Mouse (Mus musculus): ENCODE results near the gene Braf. TPM values are rescaled to one million over a fixed set of nuclear protein-coding genes. Genes with fewer than 3 reads are reported as not detected.
"Not testable (repeated sequence)": the region's sequence is repeated elsewhere in the genome, so short reads cannot be mapped to it uniquely, and the experiment has no call there.

Gene Braf
- 10 to 100 TPM; 36.6 to 41.1 TPM for total RNA-seq (2021)
- long read RNA-seq, experiment 1, partial matches to known transcripts: 2 of 14 reads
- long read RNA-seq, experiment 1, other reads (novel, unspliced or antisense): 8 of 14 reads
- long read RNA-seq, experiment 2, partial matches to known transcripts: 0 of 4 reads
- long read RNA-seq, experiment 2, other reads (novel, unspliced or antisense): 4 of 4 reads

DNA sequence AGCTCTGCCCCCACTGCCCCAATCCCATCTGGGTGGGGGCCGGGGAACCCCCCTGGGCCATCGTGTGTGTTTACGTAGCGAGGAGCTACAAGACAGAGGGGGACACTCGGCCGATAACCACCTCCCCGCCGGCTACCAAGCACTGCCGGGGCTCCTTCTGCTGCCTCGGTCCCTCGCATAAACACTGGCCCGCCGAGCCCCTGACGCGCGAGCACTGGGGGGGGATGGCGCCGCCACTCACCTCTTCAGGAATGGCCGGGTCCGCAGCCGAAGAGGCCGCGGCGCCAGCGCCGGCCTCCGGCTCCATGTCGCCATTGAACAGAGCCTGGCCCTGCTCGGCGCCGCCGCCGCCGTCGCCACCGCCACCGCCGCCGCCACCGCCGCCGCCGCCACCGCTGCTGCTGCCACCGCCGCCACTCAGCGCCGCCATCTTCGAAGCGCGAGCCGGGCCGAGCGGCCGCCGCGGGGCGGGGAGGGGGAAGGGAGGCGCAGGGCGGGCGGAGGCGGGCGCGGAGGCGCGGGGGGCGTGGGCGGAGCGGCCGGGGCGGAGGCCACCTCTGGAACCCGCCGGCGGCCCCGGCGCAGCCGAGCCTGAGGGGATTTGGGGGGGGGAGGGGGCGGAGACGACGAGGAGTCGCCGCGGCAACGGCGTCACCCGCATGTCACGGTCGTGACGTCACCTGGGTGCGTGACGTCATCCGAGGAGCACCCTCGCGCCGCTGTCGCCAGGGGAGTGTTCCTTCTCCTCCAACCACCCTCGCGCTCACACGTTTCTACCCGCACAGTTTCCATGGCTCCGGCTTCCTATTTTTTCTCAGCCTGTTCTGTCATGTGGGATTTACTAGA is at the start of gene Braf:
Gene Braf (minus strand): TSS at position 598 of the 846 bp plus-strand sequence.
- peak; percentile 83 to 84 for DNase-seq (ENCODE audit: low spot score in 2 of 2)

DNA sequence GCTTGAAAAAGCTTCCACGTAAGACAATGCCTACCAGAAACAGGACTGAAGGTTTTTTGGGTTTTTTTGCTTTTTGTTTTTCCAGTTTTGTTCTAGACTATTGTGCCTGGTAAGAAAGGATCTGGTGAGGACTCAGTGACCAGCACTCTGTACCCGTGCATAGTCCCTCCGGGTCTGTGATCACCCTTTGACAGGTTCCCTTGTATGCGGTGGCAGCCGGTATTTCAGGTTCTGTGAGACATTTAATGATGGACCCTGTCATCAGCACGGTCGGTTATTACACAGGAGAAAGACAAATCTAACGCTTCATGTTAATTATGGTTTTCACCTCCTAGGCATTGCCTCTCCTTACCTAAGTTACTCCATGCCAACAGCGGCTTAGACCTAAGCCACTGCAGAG is 49.8 kb upstream of the Braf start:
- no peak for DNase-seq (ENCODE audit: low spot score in 2 of 2)

DNA sequence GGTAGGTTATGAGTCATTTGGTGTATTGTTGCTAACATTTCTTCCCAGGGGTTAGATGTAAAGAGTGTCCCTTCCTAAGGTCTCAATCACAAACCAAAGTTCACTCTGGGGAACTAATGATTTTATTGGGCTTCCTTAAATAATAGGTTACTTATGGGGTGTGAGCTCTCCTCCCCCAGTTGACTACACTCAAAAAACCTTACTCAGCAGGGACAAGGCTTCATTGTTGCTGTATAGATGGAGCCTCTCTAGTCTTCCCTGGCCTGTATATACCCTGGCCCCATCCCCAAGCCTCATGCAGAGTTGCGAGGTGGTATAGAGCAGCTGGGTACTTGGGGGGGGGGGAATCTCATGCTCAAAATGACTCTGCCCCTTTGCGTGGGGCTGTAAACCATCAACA is 32.0 kb upstream of the Braf start:
- DNase-seq (ENCODE audit: low spot score in 2 of 2): no peak

DNA sequence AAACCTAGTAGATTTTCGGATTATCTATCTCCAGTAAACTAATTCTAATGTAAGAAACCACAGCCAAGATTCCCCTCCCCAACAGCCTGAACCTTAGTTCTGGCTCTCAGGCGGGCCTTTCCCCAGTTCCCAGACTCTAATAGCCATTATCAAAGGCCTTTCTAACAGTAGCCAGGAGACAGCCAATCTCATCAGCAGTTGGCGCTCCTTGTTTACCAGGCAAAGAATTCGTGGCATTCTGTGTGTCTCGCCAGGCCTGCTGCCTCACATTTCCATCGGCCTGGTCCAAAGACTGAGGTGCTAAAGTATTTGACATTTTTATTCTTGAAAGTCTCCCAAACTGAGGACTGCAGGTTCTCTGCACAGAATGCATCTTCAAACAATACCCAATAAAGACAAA is 24.6 kb upstream of the Braf start:
- no peak for DNase-seq (ENCODE audit: low spot score in 2 of 2)

DNA sequence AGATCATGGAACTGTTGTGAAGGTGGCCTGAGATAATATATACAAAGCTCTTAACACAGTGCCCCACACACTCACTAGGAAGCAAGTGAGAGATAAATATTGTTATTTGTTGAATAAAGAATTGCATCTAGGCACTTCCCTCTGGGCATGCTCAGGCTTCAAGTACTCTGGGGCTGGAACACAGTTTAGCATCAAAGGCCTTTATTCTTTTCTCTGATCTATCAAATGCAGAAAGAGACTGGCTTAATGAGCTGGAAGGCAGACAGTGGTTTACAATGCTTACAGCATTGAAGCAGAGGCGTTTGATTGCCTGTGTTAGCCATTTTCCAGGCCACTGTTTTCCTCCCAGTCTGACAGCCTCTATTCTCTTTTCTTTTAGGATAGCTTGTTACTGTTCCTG is 21.8 kb upstream of the Braf start:
- no peak for DNase-seq (ENCODE audit: low spot score in 2 of 2)

DNA sequence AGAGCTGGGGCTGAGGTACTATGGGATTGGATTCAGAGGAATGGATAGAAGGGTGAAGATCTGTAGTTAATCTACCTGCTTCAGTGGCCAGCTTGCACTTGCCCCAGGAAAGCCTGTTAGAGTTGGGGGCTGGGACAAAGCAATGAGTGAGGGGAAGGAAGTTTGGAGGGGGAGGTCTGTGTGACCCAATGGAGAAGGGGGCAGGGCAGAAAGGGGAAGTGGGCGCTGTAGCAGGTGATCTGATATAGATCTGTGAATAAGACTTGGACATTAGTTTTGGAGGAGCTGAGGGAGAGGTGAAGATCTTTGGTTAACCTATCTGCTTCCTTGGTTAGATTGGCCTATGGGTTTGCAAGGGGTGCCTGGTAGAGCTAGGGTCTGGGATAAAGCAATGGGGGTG is 20.2 kb upstream of the Braf start:
- no peak for DNase-seq (ENCODE audit: low spot score in 2 of 2)

DNA sequence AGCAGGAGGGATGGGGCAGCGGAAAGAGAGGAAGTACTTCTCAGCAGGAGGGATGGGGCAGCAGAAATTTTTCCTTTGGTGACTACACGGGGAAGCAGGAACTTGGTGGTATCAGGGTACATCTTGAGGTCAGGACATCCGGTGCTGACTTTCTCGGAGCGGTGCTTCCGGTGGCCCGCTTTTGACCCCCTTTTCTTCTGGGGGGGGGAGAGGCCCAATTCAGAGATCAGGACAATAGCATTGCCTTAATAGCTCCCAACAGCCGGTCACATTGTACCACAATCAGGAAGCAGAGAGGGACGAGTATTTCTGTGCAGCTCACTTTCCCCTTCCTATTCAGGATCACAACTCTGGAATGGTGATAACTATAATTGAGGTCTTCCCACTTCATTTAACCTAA is 14.4 kb upstream of the Braf start:
- not testable (repeated sequence) for DNase-seq (ENCODE audit: low spot score in 2 of 2)

DNA sequence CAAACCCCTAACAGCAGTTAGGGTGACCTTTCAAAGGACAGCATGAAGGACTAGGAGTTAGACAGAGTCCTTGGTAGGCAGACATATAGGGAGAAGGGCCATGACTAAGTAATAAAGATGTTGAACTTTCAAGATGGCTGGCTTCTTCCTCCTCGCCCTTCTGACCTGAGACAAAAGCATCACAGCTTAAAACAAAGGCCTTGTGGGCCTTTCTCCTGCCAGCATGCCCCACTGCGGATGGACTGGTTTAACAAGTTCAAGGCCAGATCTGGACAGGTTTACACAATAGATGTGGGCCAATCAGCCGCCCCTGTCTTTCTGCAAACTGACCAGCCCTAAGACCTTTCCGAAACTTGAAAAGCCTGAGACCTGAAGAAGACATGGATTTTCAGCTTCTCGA is 2.8 kb upstream of the Braf start:
- DNase-seq (ENCODE audit: low spot score in 2 of 2): no peak

DNA sequence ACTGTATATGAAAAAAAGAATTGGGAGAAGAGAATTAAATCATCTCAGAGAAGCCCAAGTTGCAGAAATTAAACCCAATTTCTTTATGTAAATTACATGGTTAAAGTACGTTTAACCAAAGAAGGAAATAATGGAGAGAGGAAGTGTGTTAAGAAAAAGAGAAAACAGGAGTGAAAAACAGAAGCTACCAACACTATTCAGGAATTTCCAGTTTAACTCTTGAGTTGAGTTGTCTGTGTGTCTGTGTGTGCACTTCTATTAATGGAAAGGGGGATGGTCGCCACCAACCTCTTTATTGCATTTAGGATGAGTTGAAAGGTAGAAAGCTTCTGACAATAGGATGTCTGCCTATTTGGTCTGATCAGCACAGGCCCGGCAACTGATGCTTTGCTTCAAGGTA is 886 bp upstream of the Braf start:
- DNase-seq (ENCODE audit: low spot score in 2 of 2): no peak

DNA sequence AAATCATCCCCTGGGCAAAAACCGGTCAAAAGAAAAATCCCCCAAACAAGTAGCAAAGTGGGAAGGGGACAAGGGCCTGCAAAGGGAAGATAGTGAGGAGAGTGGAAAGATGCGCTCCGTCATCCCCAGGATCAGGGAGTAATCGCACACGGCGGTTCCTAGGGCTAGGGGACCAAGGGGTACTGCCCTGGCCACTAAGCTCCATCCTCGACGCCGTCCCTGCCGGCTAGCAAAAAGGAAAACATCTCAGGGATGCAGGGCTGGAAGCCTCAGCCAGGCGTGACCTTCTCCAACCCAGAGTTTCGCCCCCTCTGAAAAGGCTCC is 759 bp downstream of the Braf start:
- no peak for DNase-seq (ENCODE audit: low spot score in 2 of 2)

DNA sequence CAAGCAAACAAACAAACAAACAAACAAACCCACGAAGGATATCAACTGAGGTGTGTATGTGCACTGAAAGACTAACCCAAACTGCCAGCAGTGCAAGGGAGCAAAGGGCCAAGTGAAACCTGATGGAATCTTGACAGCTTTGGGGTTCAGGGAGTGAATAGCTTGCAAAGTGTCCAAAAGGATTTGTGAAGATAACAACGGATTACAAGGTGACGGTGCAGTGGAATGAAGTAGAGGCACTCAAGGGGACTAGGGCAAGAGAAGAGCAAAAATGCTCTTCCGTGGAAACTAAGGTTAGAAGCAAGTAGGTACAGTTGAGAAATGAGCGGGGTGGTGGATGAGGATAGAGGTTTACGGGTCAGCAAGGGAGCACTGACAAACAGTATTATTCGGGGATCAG is 1.2 kb downstream of the Braf start:
- DNase-seq (ENCODE audit: low spot score in 2 of 2): no peak

DNA sequence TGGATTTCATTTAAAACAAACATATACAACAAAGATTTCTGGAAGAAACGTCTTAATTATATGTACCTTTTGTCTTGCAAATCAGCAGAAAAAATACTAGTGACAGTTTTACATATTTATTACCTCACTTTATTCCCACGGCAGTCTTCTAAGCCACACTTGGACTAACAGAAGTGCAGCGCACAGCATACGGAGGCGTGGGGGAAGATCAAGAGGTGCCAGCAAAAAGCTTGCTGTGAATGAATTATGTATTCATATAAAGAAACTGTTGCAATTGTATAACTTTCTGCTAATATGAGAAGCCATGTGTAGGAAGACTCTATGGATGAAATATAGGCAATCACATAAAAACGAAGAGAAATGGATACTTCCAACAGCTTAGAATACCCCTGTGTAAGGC is 6.7 kb downstream of the Braf start:
- no peak for DNase-seq (ENCODE audit: low spot score in 2 of 2)

DNA sequence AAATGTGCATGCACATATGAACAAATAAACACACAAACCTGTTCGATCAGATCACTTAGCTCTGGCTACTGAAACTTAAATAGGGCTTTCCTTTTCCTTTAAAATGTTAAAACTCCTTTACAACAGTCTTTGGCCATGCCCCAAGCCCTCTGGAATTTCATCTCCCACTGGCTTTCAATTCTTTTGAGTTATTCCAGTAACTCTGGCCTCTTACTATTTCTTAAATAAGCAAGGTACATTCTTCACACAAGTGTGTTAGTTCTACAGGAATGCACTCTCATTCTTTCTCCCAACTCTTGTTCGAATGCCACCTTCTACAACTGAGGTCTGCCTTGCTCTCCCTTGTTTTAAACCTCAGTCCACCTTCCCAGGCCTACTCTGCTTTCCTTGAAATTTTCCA is 8.2 kb downstream of the Braf start:
- DNase-seq (ENCODE audit: low spot score in 2 of 2): no peak

DNA sequence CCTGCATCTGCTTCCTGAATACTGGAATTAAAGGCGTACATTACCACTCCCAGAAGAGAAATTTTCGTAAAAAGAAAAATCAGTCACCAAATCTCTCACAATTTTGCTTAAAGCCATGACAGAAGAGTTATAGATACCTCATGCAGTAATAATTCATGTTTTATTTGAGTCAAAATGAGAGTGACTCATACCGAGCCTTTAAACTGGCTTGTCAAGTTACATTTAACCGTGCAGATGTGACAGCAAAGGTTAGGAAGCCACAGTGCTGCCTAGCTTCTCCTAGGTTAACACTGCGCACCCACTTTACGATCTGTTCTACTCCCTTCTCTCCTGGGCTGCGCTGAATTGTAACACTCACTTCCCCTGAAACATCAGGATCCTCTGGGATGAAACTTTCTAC is 10.9 kb downstream of the Braf start:
- no peak for DNase-seq (ENCODE audit: low spot score in 2 of 2)

DNA sequence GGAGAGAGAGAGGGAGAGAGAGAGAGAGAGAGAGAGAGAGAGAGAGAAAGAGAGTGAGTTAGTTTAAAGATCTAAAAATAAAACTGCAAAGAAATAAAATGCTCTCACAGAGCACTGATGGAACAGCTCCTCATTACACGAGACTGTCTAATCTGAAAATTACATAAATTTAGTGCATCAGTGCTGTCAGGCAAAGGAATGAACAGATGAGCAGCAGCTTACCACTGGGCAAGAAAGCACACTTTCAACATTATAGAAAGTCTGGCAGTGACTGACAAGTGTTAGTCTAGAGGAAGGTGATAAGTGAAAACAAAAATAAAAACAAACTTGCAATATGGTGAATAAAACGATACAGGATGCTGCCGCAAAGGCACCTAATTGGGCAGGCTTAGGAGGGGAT is 11.9 kb downstream of the Braf start:
- no peak for DNase-seq (ENCODE audit: low spot score in 2 of 2)

DNA sequence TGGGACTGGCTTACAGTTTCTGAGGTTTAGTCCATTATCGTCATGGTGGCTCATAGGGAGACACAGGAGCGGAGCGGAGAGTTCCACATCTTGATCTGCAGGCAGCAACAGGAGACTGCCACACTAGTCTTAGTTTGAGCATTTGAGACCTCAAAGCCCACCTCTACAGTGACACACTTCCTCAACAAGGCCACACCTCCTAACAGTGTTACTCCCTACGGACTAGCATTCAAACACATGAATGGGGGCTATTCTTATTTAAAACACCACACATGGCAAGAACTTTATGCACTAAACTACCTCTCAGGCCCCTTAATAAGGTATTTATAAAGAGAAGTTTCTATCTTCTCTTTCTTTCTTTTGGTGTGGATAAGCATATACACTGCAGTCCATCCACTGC is 19.6 kb downstream of the Braf start:
- DNase-seq (ENCODE audit: low spot score in 2 of 2): no peak

DNA sequence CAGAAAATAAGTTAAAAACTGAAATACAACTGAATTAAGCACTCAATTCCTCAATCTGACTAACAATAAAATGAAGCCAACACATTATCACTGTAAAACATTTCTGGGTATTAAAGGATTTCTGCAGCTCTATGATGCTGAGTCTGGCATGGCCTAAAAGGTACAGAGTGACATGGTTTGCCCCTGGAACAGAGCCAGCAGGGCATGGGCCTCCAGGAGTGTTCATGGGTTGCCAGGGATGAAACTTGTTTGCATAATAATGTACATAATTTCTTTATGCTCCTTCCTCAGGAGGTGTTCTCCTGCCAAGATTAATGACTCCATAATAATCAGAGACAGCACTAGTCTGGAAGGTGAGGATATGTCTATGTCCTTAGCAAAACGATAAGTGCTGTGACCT is 32.1 kb downstream of the Braf start:
- DNase-seq (ENCODE audit: low spot score in 2 of 2): no peak

DNA sequence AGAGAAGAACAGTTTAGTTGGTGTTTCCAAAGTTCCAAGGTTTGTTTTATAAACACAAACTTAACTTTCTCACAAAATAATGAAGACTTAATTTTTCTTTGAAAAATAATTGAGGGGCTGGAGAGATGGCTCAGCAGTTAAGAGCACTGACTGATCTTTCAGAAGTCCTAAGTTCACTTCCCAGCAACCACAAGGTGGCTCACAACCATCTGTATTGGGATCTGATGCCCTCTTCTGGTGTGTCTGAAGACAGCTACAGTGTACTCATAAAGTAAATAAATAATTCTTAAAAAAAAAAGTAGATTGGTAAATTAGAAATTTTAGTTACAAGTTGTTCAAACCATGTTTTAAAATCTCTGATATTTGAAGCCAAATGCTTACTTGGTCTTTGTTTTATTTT is 38.4 kb downstream of the Braf start:
- DNase-seq (ENCODE audit: low spot score in 2 of 2): not testable (repeated sequence)

DNA sequence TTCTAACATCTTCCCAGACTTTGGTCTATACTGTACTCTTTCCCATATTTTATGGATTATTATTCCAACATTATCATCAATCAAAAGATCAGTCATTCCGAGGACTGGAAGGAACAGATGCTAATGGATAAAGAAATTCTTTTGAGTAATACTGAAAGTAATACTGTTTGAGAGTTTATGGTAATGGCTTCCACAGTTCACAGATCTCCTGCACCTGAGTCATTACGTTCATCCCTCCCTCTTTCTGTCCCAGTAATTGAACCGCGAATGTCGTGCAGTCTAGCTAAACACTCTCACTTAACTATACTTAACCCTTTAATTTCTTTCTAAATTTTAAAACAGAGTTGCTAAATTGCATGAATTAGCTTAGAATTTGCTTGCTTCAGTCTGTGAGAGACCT is 43.5 kb downstream of the Braf start:
- no peak for DNase-seq (ENCODE audit: low spot score in 2 of 2)

DNA sequence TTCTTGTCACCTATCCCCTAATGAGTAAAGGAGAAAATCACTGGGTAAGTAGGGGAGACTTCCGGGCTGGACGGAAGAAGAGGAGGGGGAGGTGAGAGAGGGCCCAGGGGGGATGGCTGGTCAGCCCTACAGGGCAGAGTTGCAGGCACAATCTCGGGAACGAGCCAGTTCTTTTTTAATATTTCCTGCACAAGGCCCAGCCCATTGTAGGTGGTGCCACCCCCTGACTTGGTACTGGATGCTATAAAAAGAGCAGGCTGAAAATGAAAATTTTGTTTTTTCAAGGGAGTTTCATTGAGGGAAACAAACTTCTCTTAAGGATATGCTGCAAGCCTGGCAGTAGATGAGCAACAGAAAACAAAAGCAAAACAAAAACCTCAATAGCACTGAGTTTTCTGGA is 44.7 kb downstream of the Braf start:
- DNase-seq (ENCODE audit: low spot score in 2 of 2): no peak

DNA sequence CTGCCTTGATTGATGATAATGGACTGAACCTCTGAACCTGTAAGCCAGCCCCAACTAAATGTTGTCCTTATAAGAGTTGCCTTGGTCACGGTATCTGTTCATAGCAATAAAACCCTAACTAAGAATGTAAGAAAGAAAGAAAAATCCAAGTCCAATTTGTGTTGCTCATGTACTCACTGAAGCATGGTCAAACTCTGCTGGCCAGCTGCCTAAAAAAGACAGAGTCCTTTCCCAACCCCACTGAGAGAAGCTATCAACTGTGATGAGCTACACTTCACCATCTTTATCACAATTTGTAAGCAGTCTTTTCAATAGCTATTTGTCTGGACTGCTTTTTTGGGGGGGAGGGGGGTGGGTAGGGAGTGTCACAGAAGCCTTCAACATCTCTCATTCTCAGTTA is 47.0 kb downstream of the Braf start:
- DNase-seq (ENCODE audit: low spot score in 2 of 2): no peak

DNA sequence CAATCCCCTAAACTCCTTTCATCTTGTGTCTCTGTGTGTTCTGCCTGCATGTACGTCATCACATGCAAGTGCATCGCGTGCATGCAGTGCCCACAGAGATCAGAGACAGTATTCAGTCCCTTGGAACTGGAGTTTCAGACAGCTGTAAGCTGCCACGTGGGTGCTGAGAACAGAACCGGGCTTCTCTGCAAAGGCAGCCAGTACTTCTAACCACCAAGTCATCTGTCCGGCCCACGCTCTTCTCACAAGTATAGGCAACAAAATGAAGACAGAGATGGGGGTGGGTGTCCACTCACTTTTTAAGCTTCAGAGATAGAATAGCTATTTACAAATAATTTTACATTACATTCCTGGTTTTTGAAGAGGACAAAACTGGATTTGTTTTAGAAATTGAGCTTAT is 50.2 kb downstream of the Braf start:
- DNase-seq (ENCODE audit: low spot score in 2 of 2): no peak

DNA sequence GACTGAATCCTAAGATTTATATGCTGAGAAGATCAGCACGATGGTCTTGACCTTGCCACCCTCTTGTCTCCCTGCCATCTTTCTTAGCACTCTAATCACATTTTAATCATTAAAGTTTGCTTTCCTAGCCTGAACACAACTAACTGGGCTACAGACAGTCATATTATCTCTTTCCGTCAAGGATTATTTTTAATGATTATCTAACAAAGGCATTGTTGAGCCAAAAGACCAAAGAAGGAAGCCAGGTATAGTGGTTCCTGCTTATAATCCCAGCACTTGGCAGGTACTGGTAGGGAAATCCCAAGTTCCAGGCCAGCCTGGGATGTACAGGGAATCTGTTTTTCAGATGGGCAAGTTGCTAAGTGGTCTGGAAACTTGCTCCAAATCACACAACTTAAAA is 114.0 kb downstream of the Braf start:
- no peak for DNase-seq (ENCODE audit: low spot score in 2 of 2)

Data from adrenal gland, adult 18-20 months (tissue).